Mouse (Mus musculus) hindbrain, embryonic 15.5 days (tissue): ENCODE data around the gene Slc2a4. TPM values are rescaled to one million over a fixed set of nuclear protein-coding genes. Genes with fewer than 3 reads are reported as not detected.
A peak's percentile ranks its signal among the peaks of the same experiment; 100 is the strongest.
"Not testable (repeated sequence)": the region's sequence is repeated elsewhere in the genome, so short reads cannot be mapped to it uniquely, and the experiment has no call there.

Experiments
- ATAC-seq: fragments of 200-750 bp; cut with Nextera tagmentation; 2 replicates; pipeline ENCODE4 v1.8.0; 2017; ENCODE audit warnings: low read depth, moderate number of reproducible peaks, moderate TSS enrichment; ENCODE audit not compliant: low FRiP score
- H3K27ac ChIP-seq: fragments of 300-500 bp; sonication (generic); replicated peaks from 2 replicates; pipeline ENCODE4 v1.5.1; 2015; ENCODE audit warnings: mild to moderate bottlenecking, inconsistent platforms
- H3K27me3 ChIP-seq: fragments of 300-500 bp; sonication (generic); 2 replicates; pipeline ENCODE4 v1.6.1; 2015; ENCODE audit warnings: control low read depth, inconsistent platforms
- H3K36me3 ChIP-seq: fragments of 300-500 bp; sonication (generic); 2 replicates; pipeline ENCODE4 v1.6.1; 2015; ENCODE audit warnings: control low read depth, inconsistent platforms
- H3K4me1 ChIP-seq: fragments of 300-500 bp; sonication (generic); replicated peaks from 2 replicates; pipeline ENCODE4 v1.6.1; 2015; ENCODE audit warnings: control low read depth, inconsistent platforms
- H3K4me2 ChIP-seq: fragments of 300-500 bp; sonication (generic); 2 replicates; pipeline ENCODE4 v1.6.1; 2015; ENCODE audit warnings: moderate library complexity, mild to moderate bottlenecking, inconsistent platforms
- H3K4me3 ChIP-seq: fragments of 300-500 bp; sonication (generic); 2 replicates; pipeline ENCODE4 v1.5.1; 2015; ENCODE audit warnings: mild to moderate bottlenecking, inconsistent platforms
- H3K9ac ChIP-seq: fragments of 300-500 bp; sonication (generic); 2 replicates; pipeline ENCODE4 v1.6.1; 2015; ENCODE audit warnings: inconsistent platforms
- H3K9me3 ChIP-seq: fragments of 300-500 bp; sonication (generic); 2 replicates; pipeline ENCODE4 v1.6.1; 2016; ENCODE audit warnings: control low read depth, inconsistent platforms
- WGBS: fragments of 180-500 bp; shearing (Covaris S2); methylation state at CpG from one replicate; pipeline ENCODE4 v1.1.7; 2015; 5-methylcytosine and 5-hydroxymethylcytosine counted together
- polyA plus RNA-seq: library from polyadenylated mRNA; unstranded; fragments of >200 nt; fragmentation: Nextera tagmentation; extraction: Ambion mirVana; gene quantifications from 2 replicates; pipeline ENCODE4 v1.2.1, GENCODE M21; 2015

The Slc2a4 gene
- polyA plus RNA-seq, 1 experiment from 2014 or later, result 4.1 TPM

GRCm38 (mm10) chr11:69922796-69923195 is 25.2 kb downstream of the Slc2a4 start:
- Histone ChIP-seq H3K4me2 (peak overlapping the region; percentile 93), H3K9me3 (no peaks in the 10 kb centered on the region), H3K4me1 (peaks cover 28% of the 10 kb centered on the region), H3K4me3 (no peak overlapping the region), H3K27me3 (no peaks in the 10 kb centered on the region), H3K36me3 (peaks cover 12% of the 10 kb centered on the region), H3K9ac (no peak overlapping the region), H3K27ac (peak overlapping the region; percentile 93; the same call in 1 of the 2 replicates)
- ATAC-seq, result no peak
- WGBS, result 69% methylated on average over 3 of the region's 3 CpGs

GRCm38 (mm10) chr11:69922012-69922756 is 25.8 kb downstream of the Slc2a4 start:
- peak overlapping the region; percentile 93 for H3K4me2 ChIP-seq
- WGBS, result 2% methylated on average over 12 of the region's 12 CpGs
- H3K27me3 ChIP-seq, result no peaks in the 10 kb centered on the region
- ATAC-seq, result no peak
- peak overlapping the region; percentile 91 for H3K4me3 ChIP-seq
- H3K9me3 ChIP-seq, result no peaks in the 10 kb centered on the region
- H3K27ac ChIP-seq, result peak overlapping the region; percentile 93
- H3K36me3 ChIP-seq, result peaks cover 19% of the 10 kb centered on the region
- H3K4me1 ChIP-seq, result peaks cover 28% of the 10 kb centered on the region
- H3K9ac ChIP-seq, result peak overlapping the region; percentile 49

DNA sequence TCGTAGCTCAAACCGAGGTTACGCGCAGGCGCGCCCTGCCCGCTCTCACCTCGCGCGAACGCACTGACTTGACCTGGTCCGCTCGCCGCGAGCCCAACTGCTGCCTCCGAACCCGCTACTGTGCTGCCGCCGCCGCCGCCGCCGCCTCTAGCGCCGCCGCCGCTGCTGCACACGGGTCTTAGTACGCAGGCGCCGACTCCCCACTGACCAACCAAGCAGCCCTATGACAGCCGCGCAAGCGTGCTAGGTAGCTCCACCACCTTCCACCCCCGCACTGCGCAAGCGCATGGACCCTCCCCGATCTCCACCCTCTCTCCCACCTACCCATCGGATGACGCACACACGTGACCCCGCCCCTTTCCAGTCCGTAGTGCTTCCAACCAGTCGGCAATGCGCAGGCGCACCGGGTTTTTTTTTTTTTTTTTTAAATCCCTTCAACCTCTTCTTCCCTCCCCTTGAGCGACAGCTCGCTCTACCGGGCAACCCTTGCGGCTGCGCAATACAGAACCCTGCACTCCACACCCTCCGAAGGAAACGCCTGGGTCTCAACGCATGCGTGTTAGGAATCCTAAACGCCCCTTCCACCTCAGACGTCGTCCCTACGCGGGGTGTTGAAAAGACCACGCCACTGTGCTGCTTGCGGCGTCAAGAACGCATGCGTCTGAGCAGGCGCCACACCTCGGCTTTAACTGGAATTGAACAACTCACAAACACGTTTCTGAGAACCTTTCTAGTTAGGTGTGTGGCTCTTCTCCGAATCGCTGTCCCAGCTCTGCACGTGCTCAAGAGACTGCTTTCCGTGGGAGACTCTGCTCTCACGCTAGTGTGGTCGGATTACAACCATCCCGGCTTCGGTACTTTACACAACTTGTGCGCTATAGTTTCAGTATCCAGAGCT is 26.6 kb downstream of the Slc2a4 start, which contains the start of gene Eif5a:
Eif5a (minus strand) TSS at position 845 of the 898 bp plus-strand sequence.
- Histone ChIP-seq H3K9ac (peak within 1 kb of the TSS; percentile 87), H3K36me3 (peaks cover 27% of the 10 kb centered on the region), H3K9me3 (no peaks in the 10 kb centered on the region), H3K27me3 (no peaks in the 10 kb centered on the region), H3K4me1 (peaks cover 28% of the 10 kb centered on the region), H3K4me2 (peak within 1 kb of the TSS; percentile 93), H3K4me3 (peak within 1 kb of the TSS; percentile 91), H3K27ac (peak within 1 kb of the TSS; percentile 95)
- peak; percentile 97 for ATAC-seq
- under 1% methylated on average over 75 of the region's 78 CpGs for WGBS

- H3K9ac ChIP-seq, result peak overlapping the region; percentile 87
- H3K36me3 ChIP-seq, result peaks cover 35% of the 10 kb centered on the region
- ATAC-seq, result peak; percentile 25
- WGBS, result under 1% methylated on average over 49 of the region's 65 CpGs
- no peaks in the 10 kb centered on the region for H3K9me3 ChIP-seq
- peak overlapping the region; percentile 95 for H3K27ac ChIP-seq
- H3K27me3 ChIP-seq, result no peaks in the 10 kb centered on the region
- peak overlapping the region; percentile 93 for H3K4me2 ChIP-seq
- peaks cover 33% of the 10 kb centered on the region for H3K4me1 ChIP-seq
- peak overlapping the region; percentile 91 for H3K4me3 ChIP-seq
Measured at GRCm38 (mm10) chr11:69920266-69921031, 27.5 kb downstream of the Slc2a4 start.

- Histone ChIP-seq H3K4me2 (peak overlapping the region; percentile 93), H3K27me3 (no peaks in the 10 kb centered on the region), H3K9me3 (no peaks in the 10 kb centered on the region), H3K4me1 (peaks cover 40% of the 10 kb centered on the region), H3K9ac (peak overlapping the region; percentile 87), H3K36me3 (peaks cover 41% of the 10 kb centered on the region), H3K27ac (peak overlapping the region; percentile 95), H3K4me3 (peak overlapping the region; percentile 91)
- ATAC-seq, result no peak
- 2% methylated on average over 17 of the region's 17 CpGs for WGBS
Measured at GRCm38 (mm10) chr11:69919661-69920265, 28.2 kb downstream of the Slc2a4 start.

- Histone ChIP-seq H3K36me3 (peaks cover 41% of the 10 kb centered on the region), H3K4me2 (peak overlapping the region; percentile 93), H3K27me3 (no peaks in the 10 kb centered on the region), H3K4me3 (peak overlapping the region; percentile 91), H3K9me3 (no peaks in the 10 kb centered on the region), H3K9ac (no peak overlapping the region), H3K27ac (no peak overlapping the region), H3K4me1 (peaks cover 46% of the 10 kb centered on the region)
- ATAC-seq, result no peak
- WGBS, result 83% methylated on average over 9 of the region's 9 CpGs
Measured at GRCm38 (mm10) chr11:69919053-69919452, 28.9 kb downstream of the Slc2a4 start.

GRCm38 (mm10) chr11:69918118-69918517 is 29.9 kb downstream of the Slc2a4 start:
- ATAC-seq, result no peak

GRCm38 (mm10) chr11:69917379-69917948 is 30.5 kb downstream of the Slc2a4 start:
- no peaks in the 10 kb centered on the region for H3K9me3 ChIP-seq
- H3K9ac ChIP-seq, result no peak overlapping the region
- 89% methylated on average over 8 of the region's 8 CpGs for WGBS
- H3K27ac ChIP-seq, result no peak overlapping the region
- no peak overlapping the region for H3K4me2 ChIP-seq
- peaks cover 47% of the 10 kb centered on the region for H3K36me3 ChIP-seq
- no peak overlapping the region for H3K4me3 ChIP-seq
- no peaks in the 10 kb centered on the region for H3K27me3 ChIP-seq
- H3K4me1 ChIP-seq, result peaks cover 51% of the 10 kb centered on the region
- ATAC-seq, result no peak

More at GRCm38 (mm10) chr11:69918118-69918517, 29.9 kb downstream of the Slc2a4 start:
- Histone ChIP-seq H3K9me3 (no peaks in the 10 kb centered on the region), H3K27ac (no peak overlapping the region), H3K27me3 (no peaks in the 10 kb centered on the region), H3K4me1 (peaks cover 52% of the 10 kb centered on the region), H3K9ac (no peak overlapping the region), H3K4me3 (no peak overlapping the region), H3K4me2 (no peak overlapping the region), H3K36me3 (peaks cover 43% of the 10 kb centered on the region)
- 91% methylated on average over 5 of the region's 5 CpGs for WGBS

GRCm38 (mm10) chr11:69916652-69917378 is 31.2 kb downstream of the Slc2a4 start:
- not testable (repeated sequence) for H3K4me3 ChIP-seq, H3K27me3 ChIP-seq, H3K4me2 ChIP-seq, ATAC-seq, H3K27ac ChIP-seq, H3K9me3 ChIP-seq, H3K9ac ChIP-seq
- peaks cover 53% of the 10 kb centered on the region for H3K36me3 ChIP-seq
- WGBS, result 58% methylated on average over 7 of the region's 7 CpGs
- peaks cover 46% of the 10 kb centered on the region for H3K4me1 ChIP-seq

DNA sequence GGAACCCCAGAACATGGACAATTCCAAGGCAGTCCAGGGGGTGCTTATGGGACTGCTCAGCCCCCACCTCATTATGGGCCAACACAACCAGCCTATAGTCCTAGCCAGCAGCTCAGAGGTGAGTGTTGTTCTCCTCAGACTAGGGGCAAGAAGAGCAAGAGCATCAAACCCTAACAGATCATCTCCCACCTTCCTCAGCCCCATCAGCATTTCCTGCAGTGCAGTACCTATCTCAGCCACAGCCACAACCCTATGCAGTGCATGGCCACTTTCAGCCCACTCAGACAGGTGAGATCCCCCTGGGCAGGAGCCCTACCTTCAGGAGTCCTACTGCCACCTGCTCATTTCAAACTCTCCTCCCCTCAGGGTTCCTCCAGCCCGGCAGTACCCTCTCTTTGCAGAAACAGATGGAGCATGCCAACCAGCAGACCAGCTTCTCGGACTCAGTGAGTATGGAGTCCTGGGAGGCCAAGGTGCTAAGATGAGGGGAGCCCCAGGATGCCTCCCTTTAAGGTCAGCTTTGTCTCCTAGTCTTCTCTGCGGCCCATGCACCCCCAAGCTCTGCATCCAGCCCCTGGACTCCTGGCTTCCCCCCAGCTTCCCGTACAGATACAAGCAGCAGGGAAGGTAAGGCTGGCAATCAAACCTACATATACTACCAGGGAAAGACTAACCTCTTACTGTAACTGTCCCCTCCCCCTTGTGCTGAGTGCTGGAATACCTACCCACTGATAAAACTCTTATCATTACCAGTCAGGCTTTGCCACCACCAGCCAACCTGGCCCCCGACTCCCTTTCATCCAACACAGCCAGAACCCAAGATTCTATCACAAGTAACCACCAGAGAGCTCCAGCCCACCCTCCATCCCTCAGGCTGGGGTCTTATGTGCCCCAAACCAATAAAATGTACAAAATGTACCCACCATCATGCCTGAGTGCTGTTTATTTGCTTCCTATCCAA is 32.0 kb downstream of the Slc2a4 start:
- Histone ChIP-seq H3K27ac (no peak overlapping the region), H3K4me3 (no peak overlapping the region), H3K9ac (no peak overlapping the region), H3K4me2 (0 out of 2 replicates have a peak overlapping the region, but pooled peaks have one; percentile 97), H3K36me3 (peaks cover 62% of the 10 kb centered on the region), H3K27me3 (no peaks in the 10 kb centered on the region), H3K4me1 (peaks cover 46% of the 10 kb centered on the region), H3K9me3 (no peaks in the 10 kb centered on the region)
- WGBS, result 75% methylated on average over 5 of the region's 5 CpGs
- no peak for ATAC-seq
